Mouse (Mus musculus) heart, postnatal 36 days (tissue): ENCODE measurements at regions not wholly inside any gene's neighbourhood (a gene's known extent, or its start where the extent isn't known, plus 50 kb on each side); places are given as distances from the start of the nearest gene placed in this dataset.

Experiments used
- microRNA-seq, 2 experiments: library from miRNA; unstranded; fragments of <30 nt; microRNA quantifications; one replicate each; pipeline ENCODE4 v1.2.0; 2021; ENCODE audit warnings: borderline number of aligned reads in 2 of 2

Small RNAs in the stretch of these regions (microRNA-seq; reads per million reads assigned to microRNA genes)
- gene Gm44361, result 0 reads per million in 2 experiments
